Mouse (Mus musculus): Measurements from ENCODE around the gene Nupl2. TPM values are rescaled to one million over a fixed set of nuclear protein-coding genes. Genes with fewer than 3 reads are reported as not detected.

Nupl2 gene
- polyA plus RNA-seq (2012; ENCODE audit: insufficient read depth, insufficient read length, missing spikeins), result 4.1 and 5.3 TPM in 2 replicates

DNA sequence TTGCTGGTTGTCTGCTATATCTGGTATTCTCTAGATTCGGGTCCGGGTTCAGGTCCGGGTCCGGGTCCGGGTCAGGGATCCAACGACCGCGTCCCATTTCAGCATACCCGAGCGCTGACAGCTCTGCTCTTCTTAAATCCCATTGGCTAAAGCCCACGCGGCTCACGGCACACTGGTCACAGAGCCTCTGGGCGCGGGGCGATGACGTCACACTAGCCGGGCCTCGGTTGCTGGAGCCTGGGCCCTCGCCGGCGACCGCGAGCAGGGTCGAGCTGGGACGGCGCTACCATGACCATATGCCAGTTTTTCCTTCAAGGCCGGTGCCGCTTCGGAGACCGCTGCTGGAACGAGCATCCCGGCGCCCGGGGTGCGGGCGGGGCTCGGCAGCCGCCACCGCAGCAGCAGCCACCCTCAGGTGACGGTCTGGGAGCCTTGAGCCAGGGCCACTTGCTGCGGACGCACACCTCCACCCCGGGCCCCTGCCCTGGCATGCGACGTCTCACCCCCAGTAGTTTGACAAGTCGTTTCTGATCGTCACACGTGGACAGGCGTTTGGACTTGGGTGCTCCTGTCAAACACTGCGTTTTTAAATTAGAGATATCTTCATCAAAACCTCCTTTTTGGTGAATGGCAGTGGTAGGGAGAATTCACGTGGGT, at the start of gene Nupl2:
TSS of gene Nupl2 (plus strand) at position 175 of the 657 bp plus-strand sequence.
- Histone ChIP-seq H3K4me3 (ENCODE audit: insufficient read depth, low read depth, low read length) (peak within 1 kb of the TSS; percentile 73), H3K27ac (replicated peaks; ENCODE audit: low read depth, low read length) (peak within 1 kb of the TSS; percentile 15), H3K4me1 (ENCODE audit: control insufficient read depth, insufficient read depth, insufficient read length, low read length) (no peaks in the 10 kb centered on the region)

DNA sequence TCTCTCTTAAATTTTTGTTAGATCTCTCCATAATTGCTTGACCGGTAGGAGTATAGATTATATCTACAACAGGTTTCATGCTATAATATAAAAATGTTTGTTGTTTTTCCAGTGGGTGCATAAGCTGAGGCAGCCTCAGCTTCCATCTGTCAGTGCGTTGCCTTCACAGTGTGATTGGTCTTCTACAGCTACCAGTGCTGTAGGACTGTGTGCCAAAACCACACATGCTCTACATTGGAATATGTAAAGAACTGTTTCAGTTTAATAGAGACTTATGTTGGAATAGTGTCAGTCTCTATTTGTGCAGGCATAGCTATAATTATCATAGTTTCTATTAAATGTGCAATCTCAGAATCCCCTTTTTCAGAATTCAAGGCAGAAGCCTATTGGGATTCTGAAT, 42.5 kb upstream of the Nupl2 start:
- Histone ChIP-seq H3K4me1 (ENCODE audit: control insufficient read depth, insufficient read depth, insufficient read length, low read length) (no peaks in the 10 kb centered on the region), H3K27ac (replicated peaks; ENCODE audit: low read depth, low read length) (no peak overlapping the region), H3K4me3 (ENCODE audit: insufficient read depth, low read depth, low read length) (no peak overlapping the region)

DNA sequence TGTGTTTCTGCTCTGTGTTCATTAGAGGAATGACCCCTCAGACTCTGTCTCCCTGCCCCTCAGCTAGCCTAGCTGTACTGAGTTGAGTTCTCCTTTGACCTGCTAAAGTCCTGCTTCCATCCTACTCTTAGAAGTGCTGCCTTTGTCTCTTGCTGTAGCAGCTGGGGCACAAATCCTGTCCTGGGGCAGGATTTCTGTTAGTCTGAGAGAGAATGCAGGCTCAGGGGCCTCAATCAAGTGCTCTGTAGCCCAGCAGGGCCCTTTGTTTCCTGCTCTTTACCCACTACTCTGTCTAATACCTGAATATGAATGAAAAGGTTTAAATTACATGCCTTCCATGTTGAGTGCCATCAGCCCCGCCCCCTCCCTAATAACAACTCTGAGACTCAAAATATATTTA, 40.6 kb upstream of the Nupl2 start:
- no peak overlapping the region for H3K27ac ChIP-seq (replicated peaks; ENCODE audit: low read depth, low read length)

DNA sequence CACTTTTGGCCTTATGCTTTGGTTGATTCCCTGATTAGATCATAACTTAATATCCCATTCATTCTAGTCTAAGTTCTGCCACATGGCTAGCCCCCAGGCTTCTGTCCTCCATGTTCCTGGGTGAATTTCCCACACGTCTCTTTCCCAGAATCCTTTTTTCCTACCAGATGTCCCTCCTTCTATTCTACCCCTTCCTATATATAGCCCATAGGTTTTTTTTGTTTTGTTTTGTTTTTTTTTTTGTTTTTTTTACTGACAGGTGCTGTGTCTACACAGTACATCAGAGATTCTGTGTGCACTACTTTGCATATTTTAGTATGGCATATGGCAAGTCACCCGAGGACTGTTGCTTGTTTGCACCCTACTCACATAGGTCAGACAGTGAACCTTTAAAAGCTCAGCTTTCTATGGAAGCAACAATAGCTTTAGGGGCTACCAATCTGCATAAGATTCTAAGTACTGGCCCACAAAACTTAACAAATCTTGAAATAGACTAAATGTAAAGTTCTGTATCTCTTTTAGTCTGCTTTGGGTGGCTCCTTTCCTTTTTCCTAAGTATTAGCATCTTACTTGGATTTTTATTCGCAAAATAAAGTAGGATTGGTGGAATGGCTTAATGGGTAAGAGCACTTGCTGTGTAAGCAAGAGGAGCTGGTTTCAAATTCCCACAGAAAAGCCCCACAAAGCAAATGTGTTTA, 40.0 kb upstream of the Nupl2 start:
- Histone ChIP-seq H3K4me1 (ENCODE audit: control insufficient read depth, insufficient read depth, insufficient read length, low read length) (no peaks in the 10 kb centered on the region), H3K27ac (replicated peaks; ENCODE audit: low read depth, low read length) (no peak overlapping the region), H3K4me3 (ENCODE audit: insufficient read depth, low read depth, low read length) (no peak overlapping the region)

More for the DNA sequence above, 40.6 kb upstream of the Nupl2 start:
- Histone ChIP-seq H3K4me3 (ENCODE audit: insufficient read depth, low read depth, low read length) (no peak overlapping the region), H3K4me1 (ENCODE audit: control insufficient read depth, insufficient read depth, insufficient read length, low read length) (no peaks in the 10 kb centered on the region)

DNA sequence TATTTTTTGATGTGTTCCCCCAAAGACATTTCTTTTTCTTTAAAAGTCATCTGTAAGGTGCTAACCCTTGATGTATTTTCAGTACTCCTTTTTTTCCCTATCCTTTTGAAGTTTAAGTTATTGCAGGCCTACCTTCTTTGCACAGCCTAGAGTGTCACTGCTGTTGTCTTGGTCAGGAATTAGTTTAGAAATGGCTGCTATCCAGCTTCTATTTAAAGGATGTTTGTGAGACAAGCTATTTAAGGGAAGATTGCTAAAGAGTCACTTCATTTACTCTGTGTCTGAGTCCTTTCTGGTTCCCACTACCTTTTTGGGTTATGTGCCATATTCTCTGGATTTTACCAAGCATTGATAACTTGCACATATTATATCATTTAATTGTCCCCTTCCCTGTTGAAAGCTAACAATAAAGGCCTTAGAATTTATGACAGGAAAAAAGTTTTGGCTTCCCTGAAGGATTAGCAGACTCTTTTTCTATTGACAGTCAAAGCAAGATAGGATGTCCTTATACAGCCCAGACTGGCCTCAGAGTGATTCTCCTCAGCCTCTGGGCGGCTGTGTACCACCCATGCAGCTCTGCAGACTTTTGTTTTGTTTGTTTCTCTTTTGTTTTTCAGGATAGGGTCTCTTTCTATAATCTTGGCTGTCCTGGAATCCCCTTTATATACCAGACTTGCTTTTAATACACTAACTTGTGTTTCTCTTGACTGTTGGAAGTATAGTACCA, 38.7 kb upstream of the Nupl2 start:
- no peaks in the 10 kb centered on the region for H3K4me1 ChIP-seq (ENCODE audit: control insufficient read depth, insufficient read depth, insufficient read length, low read length)
- no peak overlapping the region for H3K27ac ChIP-seq (replicated peaks; ENCODE audit: low read depth, low read length)
- no peak overlapping the region for H3K4me3 ChIP-seq (ENCODE audit: insufficient read depth, low read depth, low read length)

DNA sequence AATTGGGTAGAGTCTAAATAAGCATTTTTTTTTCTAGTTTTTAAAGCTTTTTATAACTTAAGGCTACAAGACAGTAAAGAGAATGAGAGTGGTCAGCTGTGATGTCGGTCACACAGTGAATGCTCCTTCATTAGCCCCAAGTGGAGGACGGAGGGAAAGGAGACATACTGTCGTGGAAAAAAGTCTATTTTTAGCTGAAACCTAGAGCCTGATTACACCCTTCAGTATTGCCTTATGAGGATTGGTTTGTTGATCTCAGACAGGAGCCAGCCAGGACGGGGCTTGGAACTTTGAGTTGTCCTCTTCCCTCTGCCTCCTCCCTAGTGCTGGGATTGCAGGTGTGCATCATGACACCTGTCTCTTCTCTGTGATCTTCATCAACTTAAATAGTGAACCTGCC, 37.8 kb upstream of the Nupl2 start:
- no peak overlapping the region for H3K4me3 ChIP-seq (ENCODE audit: insufficient read depth, low read depth, low read length)
- H3K27ac ChIP-seq (replicated peaks; ENCODE audit: low read depth, low read length), result no peak overlapping the region
- H3K4me1 ChIP-seq (ENCODE audit: control insufficient read depth, insufficient read depth, insufficient read length, low read length), result no peaks in the 10 kb centered on the region

DNA sequence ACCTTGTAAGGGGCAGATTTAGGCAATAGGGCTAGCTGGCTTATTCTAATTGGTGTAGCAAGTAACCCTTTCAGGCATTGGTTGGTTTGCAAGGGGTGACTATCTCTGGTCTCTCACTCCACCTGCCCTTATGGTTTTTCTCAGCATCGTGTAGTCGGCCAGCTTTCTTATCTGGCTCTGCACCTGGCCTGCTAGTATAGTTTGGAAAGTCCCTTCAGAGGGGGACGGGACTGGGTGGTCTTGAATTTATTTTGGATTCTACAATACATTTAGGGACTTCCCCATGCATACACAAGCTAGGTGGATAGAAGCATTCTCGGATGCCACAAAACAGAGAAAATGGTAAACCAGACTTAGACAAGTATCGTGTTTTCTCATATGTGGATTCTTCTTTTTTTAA, 17.8 kb upstream of the Nupl2 start:
- Histone ChIP-seq H3K4me3 (ENCODE audit: insufficient read depth, low read depth, low read length) (no peak overlapping the region), H3K27ac (replicated peaks; ENCODE audit: low read depth, low read length) (no peak overlapping the region), H3K4me1 (ENCODE audit: control insufficient read depth, insufficient read depth, insufficient read length, low read length) (no peaks in the 10 kb centered on the region; the same call in 1 of the 2 replicates)

DNA sequence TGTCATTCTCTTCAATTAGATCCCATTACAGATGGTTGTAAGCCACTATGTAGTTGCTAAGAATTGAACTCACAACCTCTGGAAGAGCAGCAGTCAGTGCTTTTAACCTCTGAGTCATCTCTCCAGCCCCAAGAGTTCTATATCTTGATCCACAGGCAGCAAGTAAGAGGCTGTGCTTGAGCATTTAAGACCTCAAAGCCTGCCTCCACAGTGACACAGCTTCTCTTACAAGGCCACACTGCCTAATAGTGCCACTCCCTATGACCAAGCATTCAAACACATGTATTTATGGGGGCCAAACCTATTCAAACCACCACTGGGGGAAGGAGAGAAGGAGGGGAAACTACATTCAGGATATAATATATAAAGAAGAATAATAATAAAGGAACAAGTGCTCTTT, 12.6 kb upstream of the Nupl2 start:
- Histone ChIP-seq H3K27ac (replicated peaks; ENCODE audit: low read depth, low read length) (no peak overlapping the region), H3K4me3 (ENCODE audit: insufficient read depth, low read depth, low read length) (no peak overlapping the region), H3K4me1 (ENCODE audit: control insufficient read depth, insufficient read depth, insufficient read length, low read length) (no peaks in the 10 kb centered on the region; the same call in 1 of the 2 replicates)

DNA sequence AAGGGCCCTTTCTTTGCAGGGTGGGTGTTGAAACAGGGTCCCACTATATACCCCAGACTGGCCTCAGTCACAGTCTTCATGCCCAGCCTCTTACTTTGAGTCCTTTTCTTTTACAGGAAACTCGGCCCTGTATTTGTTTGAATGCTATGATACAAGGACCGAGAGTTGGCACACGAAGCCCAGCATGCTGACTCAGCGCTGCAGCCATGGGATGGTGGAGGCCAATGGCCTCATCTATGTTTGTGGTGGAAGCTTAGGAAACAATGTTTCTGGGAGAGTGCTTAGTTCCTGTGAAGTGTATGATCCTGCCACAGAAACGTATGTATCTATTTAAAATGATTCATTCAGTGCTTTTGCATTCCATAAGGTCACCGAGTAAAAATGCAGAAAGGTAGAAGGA, 8.0 kb upstream of the Nupl2 start:
- Histone ChIP-seq H3K27ac (replicated peaks; ENCODE audit: low read depth, low read length) (no peak overlapping the region), H3K4me1 (ENCODE audit: control insufficient read depth, insufficient read depth, insufficient read length, low read length) (no peaks in the 10 kb centered on the region; the same call in 1 of the 2 replicates), H3K4me3 (ENCODE audit: insufficient read depth, low read depth, low read length) (no peak overlapping the region)

DNA sequence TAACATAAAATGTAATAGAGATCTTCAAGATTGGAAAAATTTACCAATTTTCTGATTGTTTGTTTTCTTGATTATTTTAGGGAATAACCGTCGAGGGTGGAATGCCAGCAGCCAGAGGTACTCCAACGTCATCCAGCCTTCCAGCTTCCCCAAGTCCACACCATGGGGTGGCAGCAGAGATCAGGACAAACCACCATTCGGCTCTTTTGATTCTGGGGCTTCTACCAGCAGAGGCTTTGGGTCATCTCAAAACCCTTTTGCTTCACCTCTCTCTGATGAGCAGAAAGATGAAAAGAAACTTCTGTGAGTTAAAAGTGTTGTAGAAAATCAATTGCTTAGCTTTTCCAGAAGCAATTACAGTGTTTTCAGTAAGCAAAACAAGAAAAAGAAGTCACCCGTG, 2.5 kb downstream of the Nupl2 start:
- H3K27ac ChIP-seq (replicated peaks; ENCODE audit: low read depth, low read length), result no peak overlapping the region
- no peak overlapping the region for H3K4me3 ChIP-seq (ENCODE audit: insufficient read depth, low read depth, low read length)
- no peaks in the 10 kb centered on the region for H3K4me1 ChIP-seq (ENCODE audit: control insufficient read depth, insufficient read depth, insufficient read length, low read length)

DNA sequence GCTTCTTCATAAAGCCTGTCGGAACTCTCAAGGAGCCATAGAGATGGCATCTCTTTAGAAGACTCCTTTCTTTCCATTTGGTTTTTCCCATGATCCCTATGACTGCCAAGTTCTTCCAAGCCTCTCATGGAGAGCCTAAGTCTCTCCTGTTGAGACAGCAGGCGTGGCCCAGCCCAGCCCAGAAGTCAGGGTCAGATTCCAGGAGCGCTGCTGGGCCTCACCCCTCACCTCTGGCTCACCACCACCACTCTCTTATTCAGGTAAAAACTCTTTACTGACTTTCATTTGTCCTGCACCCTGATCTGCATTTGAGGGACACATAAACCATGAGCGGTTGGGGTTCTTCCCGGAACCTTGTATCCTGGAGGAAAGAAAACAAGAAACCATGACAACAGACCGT, 5.1 kb downstream of the Nupl2 start:
- H3K4me1 ChIP-seq (ENCODE audit: control insufficient read depth, insufficient read depth, insufficient read length, low read length), result no peaks in the 10 kb centered on the region
- H3K4me3 ChIP-seq (ENCODE audit: insufficient read depth, low read depth, low read length), result no peak overlapping the region
- no peak overlapping the region for H3K27ac ChIP-seq (replicated peaks; ENCODE audit: low read depth, low read length)

DNA sequence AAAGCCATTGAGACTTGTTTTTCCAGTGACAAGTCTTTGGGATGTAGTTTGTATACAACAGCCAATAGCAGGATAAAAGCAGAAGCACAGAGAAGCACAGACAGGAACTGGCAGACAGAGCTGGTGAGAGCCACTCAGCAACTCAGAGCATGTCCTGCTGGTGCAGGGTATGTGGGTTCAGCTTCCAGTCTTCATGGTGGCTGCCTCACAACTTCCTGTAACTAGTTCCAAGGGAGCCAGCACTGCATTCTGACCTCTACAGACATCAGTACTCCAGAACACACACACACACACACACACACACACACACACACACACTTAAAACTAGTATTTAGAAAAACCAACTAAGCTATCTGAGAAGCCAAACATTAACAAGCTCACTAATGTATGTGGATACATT, 7.3 kb downstream of the Nupl2 start:
- no peaks in the 10 kb centered on the region for H3K4me1 ChIP-seq (ENCODE audit: control insufficient read depth, insufficient read depth, insufficient read length, low read length)
- no peak overlapping the region for H3K27ac ChIP-seq (replicated peaks; ENCODE audit: low read depth, low read length)
- no peak overlapping the region for H3K4me3 ChIP-seq (ENCODE audit: insufficient read depth, low read depth, low read length)

DNA sequence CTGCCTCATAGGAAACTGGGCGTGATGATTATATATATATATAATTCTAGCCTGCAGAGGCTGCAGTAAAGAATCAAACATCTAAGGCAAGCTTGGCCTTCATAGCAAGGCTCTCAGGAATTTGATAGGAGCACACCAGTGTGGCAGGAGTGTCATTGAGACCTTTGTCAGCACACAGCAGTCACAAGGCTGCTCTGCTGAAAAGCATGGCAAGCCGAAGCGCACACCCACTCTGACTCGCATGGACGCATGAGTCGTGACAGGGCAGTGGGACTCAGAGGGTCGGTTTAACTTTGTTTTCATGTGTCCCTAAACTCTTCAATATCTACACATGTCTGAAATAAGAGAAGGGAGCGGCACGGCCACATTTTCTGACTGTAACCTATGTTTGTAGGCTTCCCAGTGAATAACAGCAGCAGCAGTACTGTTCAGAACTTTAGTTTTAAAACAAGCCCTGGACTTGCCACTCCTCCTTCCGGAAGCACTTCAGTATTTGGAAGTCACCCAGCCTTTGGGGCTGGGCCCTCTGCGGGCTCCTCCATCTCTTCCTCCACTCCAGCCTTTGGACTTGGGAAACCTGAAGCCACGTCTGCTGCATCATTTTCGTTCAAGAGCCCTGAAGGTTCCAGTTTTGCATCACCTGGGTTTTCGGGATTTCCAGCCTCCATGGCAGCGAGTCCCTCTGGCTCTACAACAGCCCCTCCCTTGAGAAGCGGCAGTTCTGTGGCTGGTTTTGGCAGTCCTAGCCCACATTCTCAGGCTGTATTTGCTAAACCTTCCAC, 16.9 kb downstream of the Nupl2 start:
- no peak overlapping the region for H3K4me3 ChIP-seq (ENCODE audit: insufficient read depth, low read depth, low read length)
- H3K27ac ChIP-seq (replicated peaks; ENCODE audit: low read depth, low read length), result no peak overlapping the region
- H3K4me1 ChIP-seq (ENCODE audit: control insufficient read depth, insufficient read depth, insufficient read length, low read length), result no peaks in the 10 kb centered on the region

DNA sequence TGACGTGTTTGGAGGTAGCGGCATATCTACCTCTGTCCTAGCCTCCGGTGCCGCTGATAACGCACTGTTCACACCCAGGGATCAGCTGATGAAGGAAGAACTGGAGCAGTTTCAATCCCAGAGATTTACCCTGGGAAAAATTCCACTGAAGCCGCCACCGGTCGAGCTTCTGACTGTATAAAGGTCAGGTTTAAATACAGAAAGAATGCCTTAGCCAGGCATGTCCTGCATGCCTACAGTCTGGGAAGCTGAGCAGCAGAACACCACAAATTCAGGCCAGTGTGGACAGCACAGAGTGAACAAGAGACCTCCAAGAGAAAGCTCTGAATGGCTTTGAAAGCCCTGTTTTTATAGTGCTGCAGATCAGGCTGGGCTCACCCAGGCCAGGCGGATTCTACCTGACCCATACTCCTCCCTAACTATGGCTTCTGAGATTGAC, 17.6 kb downstream of the Nupl2 start:
- H3K4me1 ChIP-seq (ENCODE audit: control insufficient read depth, insufficient read depth, insufficient read length, low read length), result no peaks in the 10 kb centered on the region
- no peak overlapping the region for H3K27ac ChIP-seq (replicated peaks; ENCODE audit: low read depth, low read length)
- no peak overlapping the region for H3K4me3 ChIP-seq (ENCODE audit: insufficient read depth, low read depth, low read length)

DNA sequence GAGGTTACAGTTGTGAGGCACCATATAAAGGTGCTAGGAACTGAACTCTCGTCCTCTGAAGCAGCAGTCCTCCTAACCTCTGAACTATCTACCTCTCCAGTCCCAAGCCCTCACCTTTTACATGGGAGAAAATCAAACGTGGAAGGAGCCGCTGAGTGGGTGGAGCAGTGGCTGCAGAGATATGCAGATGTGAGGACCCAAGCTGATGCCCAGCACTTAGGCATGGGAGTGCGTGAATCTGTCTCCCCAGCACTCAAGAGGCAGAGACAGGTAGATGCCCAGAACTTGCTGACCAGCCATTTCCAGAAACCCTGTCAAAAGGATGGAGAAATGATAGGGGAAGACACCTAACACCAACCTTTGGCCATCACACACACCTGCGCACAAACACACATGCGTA, 18.3 kb downstream of the Nupl2 start:
- Histone ChIP-seq H3K4me1 (ENCODE audit: control insufficient read depth, insufficient read depth, insufficient read length, low read length) (no peaks in the 10 kb centered on the region), H3K4me3 (ENCODE audit: insufficient read depth, low read depth, low read length) (no peak overlapping the region), H3K27ac (replicated peaks; ENCODE audit: low read depth, low read length) (no peak overlapping the region)

All from brown adipose tissue, adult 24 weeks (tissue).